Mouse (Mus musculus): ENCODE data around the gene Pde11a.
A peak's percentile ranks its signal among the peaks of the same experiment; 100 is the strongest.

The Pde11a gene

DNA sequence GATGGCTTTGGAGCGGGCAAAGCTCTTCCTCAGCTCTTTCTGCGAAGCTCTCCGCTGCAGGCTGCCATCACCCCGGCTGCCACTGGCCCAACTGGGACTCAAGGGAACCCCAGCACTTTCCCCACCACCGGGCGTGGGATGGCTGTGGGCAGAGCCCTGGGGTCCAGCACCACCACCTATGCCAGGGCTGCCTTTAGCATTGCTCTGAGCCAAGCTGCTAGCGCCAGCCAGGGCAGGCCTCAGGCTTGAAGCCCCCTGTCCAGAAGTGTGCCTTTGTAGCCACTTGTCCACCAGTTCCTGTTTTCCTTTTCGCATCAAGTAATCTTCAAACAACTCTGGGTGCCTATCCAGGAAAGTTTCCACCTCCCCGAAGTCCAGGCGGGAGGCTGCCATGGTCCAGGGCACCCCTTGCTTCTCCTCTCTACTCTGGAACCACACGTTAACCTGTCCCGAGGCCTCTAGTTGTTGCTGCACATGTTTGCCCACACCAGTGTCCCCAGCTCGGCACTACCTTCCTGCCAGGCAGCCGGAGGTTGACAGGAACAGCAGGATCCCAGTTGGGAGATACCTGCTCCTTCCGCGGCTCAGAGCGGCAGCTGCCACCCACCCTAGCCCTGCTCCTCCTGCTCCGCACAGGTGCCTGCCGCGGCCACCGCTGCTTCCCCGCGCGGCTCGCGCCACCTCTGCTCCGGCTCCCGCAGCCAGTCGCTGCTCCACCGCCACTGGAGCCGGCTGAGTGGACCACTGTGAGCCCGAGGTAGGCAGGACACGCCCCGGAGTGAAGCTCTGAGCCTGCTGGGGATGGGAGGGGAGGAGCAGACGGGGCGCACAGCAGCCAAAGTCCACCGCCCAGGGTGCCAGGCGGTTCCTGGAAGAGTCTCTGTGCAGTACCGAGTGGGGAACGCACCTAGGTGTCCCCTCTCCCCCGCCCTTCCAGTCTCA is at the start of gene Pde11a:
Gene Pde11a, minus strand, starts transcription at position 560 of the 942 bp plus-strand sequence.
- DNase-seq: peak in 1 of 2 experiments; percentile 8

DNA sequence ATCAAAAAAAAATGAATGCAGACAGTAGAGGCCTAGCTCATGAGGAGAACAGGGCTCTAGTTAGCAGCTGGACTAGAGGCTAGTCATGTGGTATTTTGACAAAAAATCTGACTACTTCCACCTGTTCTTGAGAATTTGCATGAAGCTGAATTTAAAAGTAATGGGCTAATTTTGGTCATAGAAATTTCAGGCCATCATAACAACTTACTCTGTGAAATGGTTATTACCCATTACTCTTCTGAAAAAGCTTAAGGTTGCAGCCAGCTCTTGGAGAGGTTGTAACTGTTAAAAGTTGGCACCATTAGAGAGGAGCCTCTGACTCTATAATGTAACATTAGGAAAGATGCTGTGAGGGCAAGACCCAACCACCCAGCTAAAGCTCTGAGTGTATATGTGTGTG is 48.0 kb upstream of the Pde11a start:
- no peak for DNase-seq

DNA sequence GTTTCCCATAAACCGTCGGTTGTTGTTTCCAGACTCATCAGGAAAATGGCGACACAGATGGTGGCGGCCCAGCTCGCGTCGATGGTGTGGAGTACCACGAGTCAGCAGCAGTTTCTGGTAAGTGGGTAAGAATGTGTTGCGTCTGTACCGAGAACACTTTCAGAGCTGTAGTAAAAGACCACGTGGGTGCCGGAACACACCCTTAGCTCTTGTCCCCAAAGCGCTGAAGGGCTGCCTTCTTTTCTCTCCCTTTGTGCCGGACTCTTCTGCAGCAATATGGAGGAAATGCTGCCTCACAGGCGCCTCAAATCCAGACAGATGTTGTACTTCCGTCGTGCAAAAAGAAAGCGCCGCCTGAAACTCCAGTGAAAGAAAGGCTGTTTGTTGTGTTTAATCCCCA is 40.1 kb upstream of the Pde11a start:
- DNase-seq: no peak

DNA sequence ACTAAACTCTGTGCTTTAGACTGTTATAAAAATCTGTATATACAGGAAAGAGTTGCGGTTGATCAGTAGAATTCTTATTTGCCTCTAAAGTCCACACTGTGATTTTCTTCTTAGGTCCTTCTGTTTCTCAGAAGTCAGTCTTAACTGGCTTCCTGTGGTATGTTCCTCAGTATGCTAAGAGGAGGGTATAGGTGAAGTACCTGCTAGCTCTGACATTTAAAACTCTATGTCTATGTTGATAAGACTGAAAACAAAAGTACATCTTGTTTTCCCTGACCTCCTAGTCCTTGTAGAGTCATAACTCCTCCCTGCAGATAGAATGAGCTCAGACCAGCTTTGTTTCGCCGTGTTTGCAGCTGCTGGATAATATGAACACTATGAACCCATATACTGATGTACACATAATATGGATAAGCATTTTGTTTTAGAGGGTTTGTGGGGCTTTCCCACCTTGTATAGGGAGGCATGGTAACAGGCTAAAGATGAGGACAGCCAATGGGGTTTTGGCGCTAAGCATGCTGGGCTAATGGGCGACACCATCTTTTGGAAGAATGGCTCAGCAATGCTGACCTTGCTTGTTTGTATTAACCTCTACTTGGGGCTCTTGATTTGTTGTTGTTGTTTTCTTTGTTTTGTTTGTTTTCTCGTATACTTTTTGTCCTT is 36.1 kb upstream of the Pde11a start:
- DNase-seq: no peak

DNA sequence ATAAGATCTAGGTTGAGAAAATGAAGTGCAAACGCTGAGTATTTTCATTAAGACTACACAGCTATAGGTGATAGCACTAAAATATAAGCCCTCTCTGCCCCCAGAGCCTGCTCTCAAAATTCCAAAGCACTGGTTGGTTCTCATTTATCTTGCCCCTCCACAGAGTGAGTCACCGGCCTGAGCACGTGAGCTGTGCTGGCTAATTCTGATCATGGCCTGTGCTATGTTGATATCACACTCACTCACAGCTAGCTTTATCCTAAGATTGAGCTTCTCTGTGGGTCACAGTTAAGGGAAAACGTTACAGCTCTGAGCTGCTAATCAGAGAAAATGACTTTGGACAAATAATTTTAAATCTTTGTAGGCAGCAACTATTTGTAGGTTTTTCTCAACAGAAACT is 33.7 kb upstream of the Pde11a start:
- no peak for DNase-seq

DNA sequence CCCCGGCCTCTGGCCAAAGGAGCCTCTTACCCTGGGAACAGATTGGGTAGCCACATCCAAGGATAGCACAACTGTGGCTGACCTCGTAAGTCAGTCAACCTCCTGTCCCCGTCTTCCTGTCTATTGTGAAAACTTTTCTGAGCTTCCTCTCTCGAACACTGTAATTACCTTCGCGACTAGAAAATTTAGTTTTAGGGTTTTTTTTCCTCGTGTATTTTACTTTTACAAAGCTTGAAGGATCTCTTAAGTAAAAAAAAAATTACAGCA is 32.0 kb upstream of the Pde11a start:
- DNase-seq: no peak

DNA sequence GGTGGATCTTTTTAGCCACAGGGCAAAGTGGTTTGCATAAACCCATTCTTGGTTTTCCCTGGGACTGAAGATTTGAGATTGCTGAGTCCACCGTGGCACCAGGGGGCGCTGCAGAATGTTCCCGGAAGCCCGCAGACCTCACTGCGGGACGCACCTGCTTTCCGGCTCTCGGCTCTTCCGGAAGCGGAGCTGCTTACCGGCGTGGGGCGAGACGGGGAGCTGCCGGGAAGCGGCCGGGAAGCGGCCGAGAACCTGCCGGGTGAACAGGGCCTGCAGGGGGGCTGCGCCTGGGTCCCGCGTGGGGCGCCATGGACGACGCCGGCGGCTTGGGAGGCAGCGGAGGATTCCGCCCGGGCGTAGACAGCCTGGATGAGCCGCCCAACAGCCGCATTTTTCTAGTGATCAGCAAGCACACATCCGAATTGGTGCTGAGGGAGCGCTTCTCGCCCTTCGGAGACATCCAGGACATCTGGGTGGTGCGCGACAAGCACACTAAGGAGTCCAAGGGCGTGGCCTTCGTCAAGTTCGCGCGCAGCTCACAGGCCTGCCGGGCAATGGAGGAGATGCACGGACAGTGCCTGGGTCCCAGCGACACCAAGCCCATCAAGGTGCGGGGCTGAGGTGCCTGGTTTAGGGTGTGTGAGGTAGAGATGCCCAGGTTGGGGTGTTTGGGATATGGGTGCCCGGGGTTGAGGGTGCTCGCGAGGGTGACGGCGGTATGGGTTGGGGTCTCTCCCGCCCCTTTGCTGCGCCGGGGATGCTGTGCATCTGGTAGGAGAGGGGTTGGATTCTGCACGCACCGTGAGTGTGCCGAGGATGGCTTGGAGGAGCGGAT is 31.5 kb upstream of the Pde11a start, which contains the start of gene Rbm45:
Gene Rbm45, plus strand, starts transcription at position 164 of the 835 bp plus-strand sequence.
- peak; percentile 93 for DNase-seq

DNA sequence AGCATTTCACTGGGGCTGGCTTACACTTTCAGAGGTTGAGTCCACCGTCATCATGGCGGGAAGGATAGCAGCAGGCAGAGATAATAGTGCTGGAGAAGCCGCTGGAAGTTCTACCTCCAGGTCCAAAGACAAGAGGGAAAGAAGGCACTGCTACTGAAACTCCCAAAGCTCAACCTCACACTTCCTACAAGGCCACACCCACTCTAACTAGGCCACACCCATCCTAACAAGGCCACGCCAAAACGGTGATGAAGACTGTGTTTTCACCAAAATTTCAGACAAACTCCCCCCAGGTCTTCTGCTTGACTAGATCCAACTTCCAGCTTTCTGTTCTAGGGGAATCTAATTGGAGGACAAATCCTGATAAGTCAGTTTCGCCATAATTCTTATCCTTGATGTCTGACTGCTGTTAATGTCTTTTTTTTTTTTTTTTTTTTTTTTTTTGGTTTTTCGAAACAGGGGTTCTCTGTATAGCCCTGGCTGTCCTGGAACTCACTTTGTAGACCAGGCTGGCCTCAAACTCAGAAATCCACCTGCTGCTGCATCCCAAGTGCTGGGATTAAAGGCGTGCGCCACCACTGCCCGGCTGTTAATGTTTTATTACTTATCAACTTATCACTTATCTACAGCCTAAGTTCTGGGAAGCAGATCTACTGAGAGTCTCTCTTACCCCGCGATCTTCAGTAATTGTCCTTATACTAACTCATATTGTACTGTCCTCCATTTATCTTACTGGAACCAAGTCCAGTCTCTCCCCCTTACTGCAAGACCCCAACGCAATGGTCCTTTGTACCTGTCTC is 30.5 kb upstream of the Pde11a start:
- no peak for DNase-seq

DNA sequence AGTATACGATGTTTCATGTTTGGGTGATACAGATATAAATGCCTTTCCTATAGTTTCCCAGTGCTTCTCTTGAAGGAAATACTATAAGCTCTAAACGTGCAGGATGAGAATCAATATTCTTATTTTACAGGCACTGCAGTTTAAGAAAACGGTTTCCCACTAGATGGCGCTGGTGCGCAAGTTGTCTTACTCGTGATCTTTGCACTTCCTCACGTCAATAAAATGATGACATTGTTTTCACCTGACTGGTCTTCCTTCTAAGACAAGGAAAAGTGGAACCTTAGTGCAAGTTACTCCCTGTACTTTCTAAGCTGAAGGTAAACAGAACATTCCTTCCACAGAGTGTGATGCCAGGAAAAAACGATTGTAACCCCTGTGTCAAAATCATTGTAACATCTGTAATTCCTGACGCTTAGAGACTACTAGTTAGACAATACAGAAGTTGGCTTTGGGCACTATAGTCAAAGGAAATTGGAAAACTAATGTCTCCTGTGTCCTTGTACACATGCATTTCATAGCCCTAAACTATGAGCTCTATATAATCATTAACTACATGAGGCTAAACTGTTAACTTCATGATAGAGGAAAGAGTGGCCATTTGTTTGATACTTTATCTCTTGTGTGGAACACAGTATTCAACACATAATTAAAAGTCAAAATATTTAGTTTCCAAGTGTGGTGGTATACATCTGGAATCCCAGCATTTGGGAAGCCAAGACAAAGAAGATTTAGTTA is 28.8 kb upstream of the Pde11a start:
- peak; percentile 85 to 89 for DNase-seq

DNA sequence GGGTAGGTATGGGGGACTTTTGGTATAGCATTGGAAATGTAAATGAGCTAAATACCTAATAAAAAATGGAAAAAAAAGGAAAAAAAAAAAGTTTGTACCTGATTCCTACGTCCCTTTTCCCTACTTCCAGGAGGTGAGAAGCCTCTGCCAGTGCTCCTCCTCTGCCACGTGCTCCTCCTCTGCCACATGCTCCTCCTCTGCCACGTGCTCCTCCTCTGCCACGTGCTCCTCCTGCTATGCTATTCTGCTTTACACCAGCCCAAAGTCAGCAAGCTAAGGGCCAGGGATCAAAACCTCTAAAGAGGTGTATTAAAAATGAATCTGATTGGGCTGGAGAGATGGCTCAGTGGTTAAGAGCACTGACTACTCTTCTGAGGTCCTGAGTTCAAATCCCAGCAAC is 27.2 kb upstream of the Pde11a start:
- DNase-seq: no peak

DNA sequence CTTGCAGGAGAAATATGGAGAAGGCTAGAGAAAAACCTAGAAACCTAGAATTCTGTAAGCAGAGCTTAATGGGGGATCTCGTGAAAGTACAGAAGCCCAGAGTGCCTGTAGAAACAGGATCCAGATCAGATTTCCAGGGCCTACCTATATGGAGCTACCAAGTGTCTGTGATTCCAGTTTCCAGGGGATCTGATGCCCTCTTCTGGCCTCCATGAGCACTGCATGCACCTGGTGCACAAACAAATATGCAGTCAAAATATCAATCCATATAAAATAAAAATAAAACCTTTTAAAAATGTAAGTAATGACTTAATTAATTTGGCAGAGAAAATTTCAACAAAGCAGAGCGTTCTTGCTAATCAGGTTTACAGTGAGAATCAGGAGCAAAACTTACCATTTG is 23.5 kb upstream of the Pde11a start:
- no peak for DNase-seq

DNA sequence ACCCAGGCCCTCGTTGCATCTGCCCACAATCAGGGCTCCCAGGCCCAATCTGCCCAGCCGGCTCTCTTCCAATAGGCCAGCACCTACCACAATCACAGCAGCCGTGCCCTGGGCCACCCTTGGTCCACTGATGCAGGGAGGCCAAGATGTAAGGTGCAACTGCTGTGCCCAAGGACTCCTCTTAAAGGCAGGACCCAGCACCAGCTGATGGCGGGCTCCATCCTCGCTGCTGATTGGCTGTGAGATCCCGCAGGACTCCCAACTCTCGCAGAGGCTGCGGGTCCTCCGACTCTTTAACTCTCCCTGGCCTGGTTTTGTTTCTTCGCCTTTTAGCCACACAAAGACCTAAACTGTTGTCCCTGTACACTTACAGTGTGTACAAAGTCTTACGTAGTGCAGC is 21.7 kb upstream of the Pde11a start, which contains the start of gene Cyct:
Gene Cyct, minus strand, starts transcription at position 225 of the 400 bp plus-strand sequence.
- no peak for DNase-seq

DNA sequence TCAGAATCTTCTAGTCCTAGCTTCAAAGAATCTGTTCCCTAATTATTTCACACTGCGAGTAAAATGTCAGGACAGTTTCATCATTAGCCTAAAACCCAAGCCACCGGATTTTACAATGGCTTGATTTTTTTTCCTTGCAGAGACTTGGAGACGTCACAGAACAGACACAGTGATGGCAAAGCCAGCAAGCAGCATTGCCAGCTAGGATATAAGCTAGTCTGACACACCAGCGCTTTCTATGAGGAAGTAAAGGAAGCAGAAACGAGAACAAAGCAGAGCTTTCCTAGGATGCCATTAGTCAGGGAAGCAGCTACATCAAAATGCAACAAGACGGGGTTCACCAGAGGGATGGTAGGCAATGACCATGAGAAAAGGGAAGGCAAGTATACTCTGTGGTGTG is 9.3 kb upstream of the Pde11a start:
- DNase-seq: no peak

DNA sequence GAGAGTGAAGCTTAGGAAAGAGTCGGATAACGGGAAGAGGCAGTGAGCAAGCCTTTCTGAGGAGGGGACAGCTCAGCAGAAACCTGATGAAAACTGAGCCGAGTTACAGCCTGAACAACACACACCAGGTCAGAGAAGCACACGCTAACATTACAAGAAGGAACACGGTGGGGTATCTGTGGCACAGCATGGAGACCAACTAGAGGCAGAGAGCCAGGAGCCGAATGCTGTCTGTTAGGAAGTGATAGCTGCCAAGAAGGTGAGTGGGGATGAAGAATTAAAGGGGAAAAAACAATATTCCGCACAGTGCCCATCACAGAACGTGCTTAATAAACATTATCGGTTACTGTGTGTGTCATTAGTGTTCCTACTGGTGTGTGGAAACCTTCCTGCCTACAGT is 3.6 kb upstream of the Pde11a start:
- peak; percentile 34 for DNase-seq

DNA sequence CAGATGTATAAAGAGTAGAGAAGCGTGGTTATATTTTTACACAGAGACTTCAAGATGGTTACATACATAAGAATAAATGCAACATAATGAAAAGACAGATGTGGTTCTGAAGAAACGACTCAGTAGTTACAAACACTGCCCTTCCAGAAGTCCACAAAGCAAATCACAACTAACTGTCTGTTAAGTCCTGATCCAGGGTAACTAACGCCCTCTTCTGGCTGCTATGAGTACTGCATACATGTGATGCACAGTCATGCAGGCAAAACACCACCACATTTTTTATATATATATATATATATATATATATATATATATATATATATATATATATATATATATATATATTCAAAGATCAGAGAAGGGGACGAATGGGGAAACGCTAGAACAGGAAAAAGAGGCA is 4.0 kb downstream of the Pde11a start:
- no peak for DNase-seq

DNA sequence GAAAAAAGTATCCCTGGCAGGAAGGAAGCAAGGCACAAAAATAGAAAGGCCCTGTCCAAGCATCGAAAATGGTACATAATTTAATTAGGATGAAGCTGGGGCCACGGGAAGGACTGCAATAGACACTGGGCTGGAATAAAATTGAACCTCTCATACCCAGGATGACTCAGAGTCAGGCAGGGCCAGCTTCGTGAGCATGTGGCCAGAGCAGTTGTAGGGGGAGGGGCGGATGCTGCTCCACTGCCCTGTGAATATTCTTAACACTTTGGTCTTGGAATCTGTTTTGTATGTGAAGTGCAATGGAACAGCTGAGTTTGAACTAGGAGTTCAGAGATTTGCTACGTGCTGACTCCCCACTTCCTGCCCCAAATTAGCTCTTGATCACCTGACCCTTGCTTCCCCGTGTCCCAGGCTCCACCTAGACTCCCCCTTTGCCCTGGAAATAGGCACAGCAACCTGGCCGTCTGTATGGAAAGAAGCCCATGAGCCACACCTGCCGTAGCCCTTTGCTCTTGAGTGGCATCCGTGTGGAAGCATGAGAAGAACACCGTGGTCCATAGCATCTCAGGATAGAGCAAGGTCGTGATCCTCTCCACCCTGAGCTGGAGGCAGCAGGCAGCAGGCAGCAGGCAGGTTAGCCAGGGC is 6.3 kb downstream of the Pde11a start:
- DNase-seq: no peak

DNA sequence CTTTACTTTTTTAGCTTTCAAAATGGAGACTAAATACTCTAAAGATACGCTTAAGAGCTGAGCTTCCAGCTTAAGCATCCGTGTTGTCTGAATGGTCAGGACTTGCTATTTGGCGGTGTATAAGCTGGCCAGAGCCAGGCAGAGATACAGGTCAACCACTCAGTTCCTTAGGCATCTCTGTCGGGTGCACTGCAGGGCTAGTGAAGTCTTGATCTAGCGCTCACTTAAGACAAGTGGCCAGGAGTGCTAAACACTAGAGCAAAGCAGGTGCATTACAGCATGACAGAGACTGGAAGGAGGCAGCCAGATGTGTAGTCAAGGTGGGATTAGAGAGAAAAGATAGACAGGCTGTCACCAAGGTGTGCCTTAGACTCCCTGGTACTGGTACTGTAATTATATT is 8.5 kb downstream of the Pde11a start:
- DNase-seq: no peak

DNA sequence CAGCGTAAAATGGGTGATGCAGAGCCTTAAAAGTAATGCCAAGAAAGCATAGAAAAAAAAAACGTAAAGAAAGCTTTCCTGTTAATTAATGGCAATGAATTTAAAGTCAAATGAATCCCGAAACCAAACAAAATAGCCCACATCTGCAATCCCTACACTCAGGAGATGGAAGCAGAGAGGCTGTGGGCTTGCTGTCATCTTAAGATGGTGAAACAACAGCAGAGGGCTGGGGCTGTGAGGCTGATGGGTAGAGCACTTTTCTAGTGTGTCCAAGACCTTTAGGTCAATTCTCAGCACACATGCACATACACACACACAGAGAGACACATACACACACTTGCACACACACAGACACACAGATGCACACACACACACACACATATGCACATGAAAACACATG is 12.4 kb downstream of the Pde11a start:
- no peak for DNase-seq

DNA sequence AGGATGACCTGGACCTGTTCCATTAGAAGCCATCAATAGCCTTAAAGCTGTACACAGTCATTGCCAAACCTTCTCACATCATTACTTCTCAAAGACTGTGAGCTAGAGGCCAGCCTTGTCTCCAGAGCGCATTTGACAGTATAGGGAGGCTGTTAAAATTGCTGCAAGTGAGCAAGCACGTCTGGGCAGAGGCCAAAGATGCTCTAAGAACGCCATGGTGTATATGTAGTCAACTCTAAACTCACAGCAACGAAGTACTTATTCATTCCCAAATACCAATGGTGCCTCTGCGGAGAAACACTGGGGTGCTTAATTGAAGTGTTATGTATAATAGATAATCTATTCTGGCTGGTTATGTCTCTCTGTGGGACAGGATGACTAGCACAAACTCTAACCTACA is 14.1 kb downstream of the Pde11a start:
- no peak for DNase-seq

DNA sequence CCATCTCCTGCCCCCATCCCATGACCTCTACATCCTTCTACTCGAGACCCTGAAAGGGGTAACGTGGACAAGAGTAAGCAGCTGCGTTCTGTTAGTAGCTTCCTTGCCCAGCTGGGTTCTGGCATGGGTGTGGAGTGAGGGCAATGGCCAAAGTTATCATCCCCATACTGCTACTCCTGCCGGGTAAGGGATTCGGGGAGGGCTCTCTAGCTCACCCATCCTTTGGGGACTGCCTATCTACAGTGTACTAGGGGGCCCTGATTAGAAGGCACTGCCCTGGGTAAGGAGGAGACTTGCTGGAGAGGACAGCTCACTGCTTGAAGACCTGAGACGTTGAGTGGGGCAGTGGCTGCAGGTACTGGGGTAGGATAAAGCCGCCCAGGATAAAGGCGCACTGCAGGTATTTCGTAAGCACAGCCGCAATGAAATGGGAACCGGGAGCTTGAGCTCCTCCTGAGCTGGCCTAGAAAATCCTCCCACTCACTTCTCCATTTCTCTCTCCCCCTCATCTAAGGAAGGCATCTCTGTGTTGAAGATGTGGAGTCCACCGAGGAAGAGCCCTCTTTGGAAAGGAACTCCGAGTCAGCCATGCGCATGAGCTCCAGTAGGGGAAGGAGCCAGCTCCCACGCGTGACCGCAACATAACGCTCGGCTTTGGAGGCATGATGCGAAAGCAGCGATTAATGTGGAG is 15.2 kb downstream of the Pde11a start:
- DNase-seq: no peak

DNA sequence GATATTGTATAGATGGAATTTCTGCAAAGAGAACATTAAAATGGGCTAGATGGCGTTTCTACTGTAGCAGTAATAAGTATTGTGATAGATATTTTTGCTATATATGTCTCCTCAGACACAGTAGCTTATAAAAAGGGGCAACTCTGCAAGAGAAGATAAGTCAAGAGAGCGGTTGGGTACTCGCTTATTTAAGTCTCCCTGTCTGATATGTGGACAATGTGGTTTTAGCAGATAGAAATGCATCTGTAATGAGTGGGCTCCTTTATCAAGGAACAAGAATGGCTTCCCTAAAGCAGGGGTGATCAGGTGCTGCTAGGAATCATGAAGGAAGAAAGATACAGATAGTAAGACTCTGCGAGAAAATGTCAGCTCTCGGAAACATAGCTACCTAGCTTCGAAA is 18.2 kb downstream of the Pde11a start:
- no peak for DNase-seq

All from cerebellum, postnatal 36 days (tissue).